Mouse (Mus musculus): ENCODE measurements around the gene Sccpdh. TPM values are rescaled to one million over a fixed set of nuclear protein-coding genes. Genes with fewer than 3 reads are reported as not detected.

The Sccpdh gene
- polyA plus RNA-seq (2016; fragmentation: Nextera tagmentation; extraction: Ambion mirVana), result 14.5 and 14.8 TPM in 2 replicates

GRCm38 (mm10) chr1:179668013-179668805 lies at the start of gene Sccpdh:
Sccpdh (plus strand) TSS chr1:179668210.
- H3K4me2 ChIP-seq, result peak within 1 kb of the TSS; percentile 94

GRCm38 (mm10) chr1:179622665-179623064 lies 45.3 kb upstream of the Sccpdh start:
- H3K27me3 ChIP-seq (replicated peaks), result no peaks in the 10 kb centered on the region
- H3K27ac ChIP-seq, result no peak overlapping the region
- peaks cover 54% of the 10 kb centered on the region for H3K36me3 ChIP-seq
- ATAC-seq, result no peak
- H3K4me3 ChIP-seq, result no peak overlapping the region
- no peak overlapping the region for H3K4me2 ChIP-seq
- H3K4me1 ChIP-seq, result peaks cover 2% of the 10 kb centered on the region
- 89% methylated on average over 12 of the region's 12 CpGs for WGBS (ENCODE audit: insufficient replicate concordance)
- no peak overlapping the region for H3K9ac ChIP-seq
- H3K9me3 ChIP-seq (replicated peaks), result no peaks in the 10 kb centered on the region

More at GRCm38 (mm10) chr1:179668013-179668805, at the start of gene Sccpdh:
- H3K4me1 ChIP-seq, result peaks cover 17% of the 10 kb centered on the region
- no peaks in the 10 kb centered on the region for H3K9me3 ChIP-seq (replicated peaks)
- peaks cover 37% of the 10 kb centered on the region for H3K27me3 ChIP-seq (replicated peaks)
- no peak within 1 kb of the TSS; the same call in 1 of the 2 replicates for H3K27ac ChIP-seq
- H3K4me3 ChIP-seq, result peak within 1 kb of the TSS; percentile 68
- WGBS (ENCODE audit: insufficient replicate concordance), result under 1% methylated on average over 80 of the region's 84 CpGs
- peak; percentile 87 for ATAC-seq
- no peaks in the 10 kb centered on the region for H3K36me3 ChIP-seq
- H3K9ac ChIP-seq, result peak within 1 kb of the TSS; percentile 70

- H3K4me2 ChIP-seq, result no peak overlapping the region
- peaks cover 12% of the 10 kb centered on the region for H3K4me1 ChIP-seq
- ATAC-seq, result no peak
- H3K36me3 ChIP-seq, result peaks cover 46% of the 10 kb centered on the region
- H3K27me3 ChIP-seq (replicated peaks), result no peaks in the 10 kb centered on the region
- H3K27ac ChIP-seq, result no peak overlapping the region
- no peak overlapping the region for H3K4me3 ChIP-seq
- WGBS (ENCODE audit: insufficient replicate concordance), result 43% methylated on average over 4 of the region's 4 CpGs
- H3K9ac ChIP-seq, result no peak overlapping the region
- no peaks in the 10 kb centered on the region for H3K9me3 ChIP-seq (replicated peaks)
These were observed 44.4 kb upstream of the Sccpdh start for GRCm38 (mm10) chr1:179623657-179624056.

DNA sequence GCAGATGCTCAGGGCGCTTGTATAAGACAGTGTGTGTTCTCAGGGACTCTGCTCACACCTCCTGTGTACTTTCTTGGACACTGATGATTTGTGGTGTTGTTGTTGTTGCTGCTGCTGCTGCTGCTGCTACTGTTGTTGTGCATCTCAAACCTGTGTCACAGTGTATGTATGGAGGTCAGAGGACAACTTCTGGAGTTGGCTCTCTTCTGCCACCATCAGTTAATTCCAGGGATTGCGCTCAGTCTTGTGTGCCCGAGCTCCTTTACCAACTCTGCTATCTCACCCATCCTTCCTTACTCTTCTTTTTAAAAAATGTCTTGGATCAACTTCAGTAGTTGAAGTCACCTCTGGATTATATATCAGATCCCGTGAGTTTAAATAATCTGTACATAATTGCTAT lies 43.7 kb upstream of the Sccpdh start:
- peaks cover 39% of the 10 kb centered on the region for H3K36me3 ChIP-seq
- no peak overlapping the region for H3K4me3 ChIP-seq
- H3K9ac ChIP-seq, result no peak overlapping the region
- no peaks in the 10 kb centered on the region for H3K27me3 ChIP-seq (replicated peaks)
- H3K4me1 ChIP-seq, result peaks cover 19% of the 10 kb centered on the region
- no peak overlapping the region for H3K27ac ChIP-seq
- ATAC-seq, result no peak
- no peaks in the 10 kb centered on the region for H3K9me3 ChIP-seq (replicated peaks)
- 61% methylated on average over 4 of the region's 4 CpGs for WGBS (ENCODE audit: insufficient replicate concordance)
- H3K4me2 ChIP-seq, result no peak overlapping the region

DNA sequence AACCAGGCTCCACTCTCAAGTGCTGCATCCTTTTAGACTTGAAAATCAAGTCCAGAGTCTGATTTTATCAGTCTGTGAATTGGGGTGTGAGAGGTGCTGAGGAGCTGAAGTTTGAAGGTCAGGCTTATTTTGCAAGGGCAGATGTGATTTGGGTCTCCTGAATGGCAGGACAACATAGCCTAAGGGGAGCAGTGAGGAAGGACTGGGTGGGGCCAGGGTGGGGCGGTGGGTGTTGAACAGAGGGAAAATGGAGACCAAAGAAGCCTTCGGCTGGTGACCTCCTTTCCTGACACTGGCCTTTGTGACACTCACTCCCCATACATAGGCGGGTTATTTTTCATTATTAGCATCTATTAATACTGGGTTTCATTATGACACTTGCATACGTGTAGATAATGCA lies 40.2 kb upstream of the Sccpdh start:
- Histone ChIP-seq H3K9me3 (replicated peaks) (no peaks in the 10 kb centered on the region), H3K4me1 (peaks cover 19% of the 10 kb centered on the region), H3K4me3 (no peak overlapping the region), H3K27me3 (replicated peaks) (no peaks in the 10 kb centered on the region), H3K36me3 (peaks cover 24% of the 10 kb centered on the region), H3K4me2 (peak overlapping the region; percentile 41), H3K9ac (no peak overlapping the region), H3K27ac (no peak overlapping the region)
- WGBS (ENCODE audit: insufficient replicate concordance), result 78% methylated on average over 4 of the region's 4 CpGs
- no peak for ATAC-seq

GRCm38 (mm10) chr1:179628438-179629106 lies 39.4 kb upstream of the Sccpdh start:
- 30% methylated on average over 8 of the region's 8 CpGs for WGBS (ENCODE audit: insufficient replicate concordance)
- Histone ChIP-seq H3K4me2 (peak overlapping the region; percentile 41), H3K9ac (no peak overlapping the region), H3K4me3 (no peak overlapping the region), H3K4me1 (peaks cover 19% of the 10 kb centered on the region), H3K9me3 (replicated peaks) (no peaks in the 10 kb centered on the region), H3K27me3 (replicated peaks) (no peaks in the 10 kb centered on the region), H3K36me3 (peaks cover 18% of the 10 kb centered on the region), H3K27ac (peak overlapping the region; percentile 37; the same call in 1 of the 2 replicates)
- ATAC-seq, result peak; percentile 79

DNA sequence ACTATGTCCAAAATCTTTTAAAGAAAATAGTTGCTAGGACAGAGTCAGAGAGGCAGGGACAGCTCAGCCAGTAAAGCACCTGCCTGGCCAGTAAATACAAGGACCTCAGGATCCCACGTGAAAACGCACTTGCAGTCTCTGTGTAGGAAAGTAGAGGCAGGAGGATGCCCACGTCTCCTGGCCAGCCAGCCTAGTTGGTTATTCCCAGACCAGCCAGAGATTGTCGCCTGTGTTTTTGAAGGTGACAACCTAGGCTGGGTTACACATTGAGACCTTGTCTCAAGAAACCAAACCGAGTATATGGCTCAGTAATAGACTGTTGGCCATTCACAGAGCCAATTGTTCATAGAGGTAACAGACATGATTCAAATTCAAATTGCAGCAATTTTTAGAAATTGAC lies 38.7 kb upstream of the Sccpdh start:
- H3K4me3 ChIP-seq, result no peak overlapping the region
- H3K4me1 ChIP-seq, result peaks cover 19% of the 10 kb centered on the region
- peaks cover 14% of the 10 kb centered on the region for H3K36me3 ChIP-seq
- no peak overlapping the region for H3K9ac ChIP-seq
- H3K9me3 ChIP-seq (replicated peaks), result no peaks in the 10 kb centered on the region
- ATAC-seq, result no peak
- H3K27me3 ChIP-seq (replicated peaks), result no peaks in the 10 kb centered on the region
- no peak overlapping the region for H3K4me2 ChIP-seq
- H3K27ac ChIP-seq, result no peak overlapping the region
- WGBS (ENCODE audit: insufficient replicate concordance), result 79% methylated on average over 5 of the region's 5 CpGs

DNA sequence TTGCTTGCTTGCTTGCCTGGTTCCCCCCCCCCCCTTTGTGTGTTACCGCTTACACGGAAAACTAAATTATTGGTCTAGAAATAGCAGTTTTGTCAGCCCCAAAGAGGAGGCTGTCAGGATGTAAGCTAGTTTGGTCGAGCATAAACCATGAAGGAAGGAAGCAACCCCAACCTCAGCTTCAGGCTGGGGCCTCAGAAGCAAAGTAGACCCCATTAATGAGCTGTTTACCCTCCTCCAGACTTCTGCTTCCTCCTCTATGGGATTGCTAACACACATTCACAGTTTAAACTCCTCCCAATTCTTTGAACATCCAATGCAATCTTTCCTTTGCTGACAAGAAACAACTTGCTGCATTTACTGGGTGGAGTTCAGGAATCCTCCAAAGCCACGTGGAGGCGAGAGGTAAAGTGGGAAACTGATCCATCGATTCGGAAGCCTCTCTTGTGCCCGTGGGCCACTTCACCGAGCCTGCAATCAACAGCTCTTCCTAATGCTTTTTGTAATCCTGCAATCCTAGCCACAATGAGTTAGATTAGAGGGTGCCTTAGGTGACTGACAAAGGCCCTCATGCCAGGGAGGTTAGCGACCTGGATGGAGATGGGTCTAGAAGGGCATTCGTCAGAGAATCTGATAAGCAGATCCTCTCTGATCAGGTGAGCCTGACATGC lies 35.1 kb upstream of the Sccpdh start:
- H3K36me3 ChIP-seq, result no peaks in the 10 kb centered on the region
- H3K4me1 ChIP-seq, result peaks cover 15% of the 10 kb centered on the region
- no peaks in the 10 kb centered on the region for H3K27me3 ChIP-seq (replicated peaks)
- no peak overlapping the region for H3K27ac ChIP-seq
- no peaks in the 10 kb centered on the region for H3K9me3 ChIP-seq (replicated peaks)
- no peak overlapping the region for H3K9ac ChIP-seq
- no peak overlapping the region for H3K4me3 ChIP-seq
- WGBS (ENCODE audit: insufficient replicate concordance), result 66% methylated on average over 11 of the region's 11 CpGs
- H3K4me2 ChIP-seq, result no peak overlapping the region
- no peak for ATAC-seq

GRCm38 (mm10) chr1:179633414-179633752 lies 34.6 kb upstream of the Sccpdh start:
- 0 out of 2 replicates have a peak, but pooled peaks have one; percentile 8 for ATAC-seq
- no peak overlapping the region for H3K9ac ChIP-seq
- H3K27ac ChIP-seq, result no peak overlapping the region
- no peak overlapping the region for H3K4me3 ChIP-seq
- no peaks in the 10 kb centered on the region for H3K36me3 ChIP-seq
- no peaks in the 10 kb centered on the region for H3K9me3 ChIP-seq (replicated peaks)
- no peaks in the 10 kb centered on the region for H3K27me3 ChIP-seq (replicated peaks)
- H3K4me2 ChIP-seq, result no peak overlapping the region
- 0% methylated on average over 1 of the region's 1 CpGs for WGBS (ENCODE audit: insufficient replicate concordance)
- peaks cover 10% of the 10 kb centered on the region for H3K4me1 ChIP-seq

DNA sequence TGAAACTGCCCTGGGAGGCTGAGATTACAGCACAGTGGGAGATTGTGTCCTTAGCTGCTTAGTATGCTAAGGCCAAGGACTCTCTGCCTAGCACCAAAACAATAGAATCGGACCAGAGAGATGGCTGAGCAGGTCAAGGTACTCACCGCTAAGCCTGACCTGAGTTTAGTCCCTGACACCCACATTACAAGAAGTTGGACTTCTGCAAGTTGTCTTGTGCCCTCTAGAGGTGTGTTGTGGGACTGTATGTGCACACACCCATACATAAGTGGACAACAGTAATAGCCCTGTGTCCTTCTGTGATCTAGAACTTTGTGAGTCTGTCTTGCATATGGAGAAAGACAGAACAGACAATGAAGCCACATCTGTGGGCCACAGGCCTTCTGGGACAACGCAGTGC lies 33.9 kb upstream of the Sccpdh start:
- no peaks in the 10 kb centered on the region for H3K9me3 ChIP-seq (replicated peaks)

DNA sequence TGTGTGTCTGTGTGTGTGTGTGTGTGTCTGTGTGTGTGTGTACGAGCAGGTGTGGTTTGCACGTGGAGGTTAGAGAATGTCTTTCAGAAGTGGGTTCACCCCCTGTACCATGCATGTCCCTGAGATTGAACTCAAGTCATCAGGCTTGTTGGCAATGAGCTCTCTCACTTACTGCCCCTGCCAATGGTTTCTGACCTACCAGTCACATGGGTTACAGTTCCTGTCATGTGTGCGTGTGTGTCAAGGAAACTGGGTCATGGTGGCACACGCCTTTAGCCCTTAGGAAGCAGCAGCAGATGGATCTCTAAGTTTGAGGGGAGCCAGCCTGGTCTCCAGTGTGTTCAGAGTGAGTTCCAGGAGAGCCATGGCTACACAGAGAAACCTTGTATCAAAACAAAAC lies 25.3 kb upstream of the Sccpdh start:
- Histone ChIP-seq H3K4me2 (no peak overlapping the region), H3K9me3 (replicated peaks) (no peaks in the 10 kb centered on the region), H3K9ac (no peak overlapping the region), H3K36me3 (no peaks in the 10 kb centered on the region), H3K4me1 (no peaks in the 10 kb centered on the region), H3K27me3 (replicated peaks) (peaks cover 27% of the 10 kb centered on the region), H3K27ac (no peak overlapping the region), H3K4me3 (no peak overlapping the region)
- 60% methylated on average over 4 of the region's 4 CpGs for WGBS (ENCODE audit: insufficient replicate concordance)
- ATAC-seq, result no peak

More for the DNA sequence above, 33.9 kb upstream of the Sccpdh start:
- WGBS (ENCODE audit: insufficient replicate concordance), result 75% methylated on average over 3 of the region's 3 CpGs
- Histone ChIP-seq H3K36me3 (no peaks in the 10 kb centered on the region), H3K4me2 (no peak overlapping the region), H3K4me1 (peaks cover 2% of the 10 kb centered on the region), H3K4me3 (no peak overlapping the region), H3K27ac (no peak overlapping the region), H3K9ac (no peak overlapping the region), H3K27me3 (replicated peaks) (no peaks in the 10 kb centered on the region)
- ATAC-seq, result no peak

GRCm38 (mm10) chr1:179644151-179644550 lies 23.9 kb upstream of the Sccpdh start:
- H3K4me1 ChIP-seq, result peaks cover 5% of the 10 kb centered on the region
- H3K9ac ChIP-seq, result no peak overlapping the region
- no peaks in the 10 kb centered on the region for H3K9me3 ChIP-seq (replicated peaks)
- H3K27me3 ChIP-seq (replicated peaks), result peaks cover 27% of the 10 kb centered on the region
- H3K36me3 ChIP-seq, result no peaks in the 10 kb centered on the region
- WGBS (ENCODE audit: insufficient replicate concordance), result 68% methylated on average over 3 of the region's 3 CpGs
- H3K27ac ChIP-seq, result no peak overlapping the region
- no peak overlapping the region for H3K4me3 ChIP-seq
- no peak for ATAC-seq
- no peak overlapping the region for H3K4me2 ChIP-seq
